Mouse (Mus musculus) adrenal gland, postnatal 4 days (tissue): ENCODE results near the gene Gm28374. TPM values are rescaled to one million over a fixed set of nuclear protein-coding genes. Genes with fewer than 3 reads are reported as not detected.
"Not testable (repeated sequence)": the region's sequence is repeated elsewhere in the genome, so short reads cannot be mapped to it uniquely, and the experiment has no call there.

Source experiments
- DNase-seq, 2 experiments: peaks; one replicate each; pipeline ENCODE4 v3.0.0; 2021 to 2022; ENCODE audit warnings: low spot score in 2 of 2, mixed read lengths in 2 of 2
- total RNA-seq, 2 experiments: library from RNA; stranded (reverse); gene quantifications; 2 replicates each; pipeline ENCODE4 v1.2.3; 2021

The Gm28374 gene
- total RNA-seq, 2 experiments from 2014 or later: 0.95 TPM; not detected in 1

DNA sequence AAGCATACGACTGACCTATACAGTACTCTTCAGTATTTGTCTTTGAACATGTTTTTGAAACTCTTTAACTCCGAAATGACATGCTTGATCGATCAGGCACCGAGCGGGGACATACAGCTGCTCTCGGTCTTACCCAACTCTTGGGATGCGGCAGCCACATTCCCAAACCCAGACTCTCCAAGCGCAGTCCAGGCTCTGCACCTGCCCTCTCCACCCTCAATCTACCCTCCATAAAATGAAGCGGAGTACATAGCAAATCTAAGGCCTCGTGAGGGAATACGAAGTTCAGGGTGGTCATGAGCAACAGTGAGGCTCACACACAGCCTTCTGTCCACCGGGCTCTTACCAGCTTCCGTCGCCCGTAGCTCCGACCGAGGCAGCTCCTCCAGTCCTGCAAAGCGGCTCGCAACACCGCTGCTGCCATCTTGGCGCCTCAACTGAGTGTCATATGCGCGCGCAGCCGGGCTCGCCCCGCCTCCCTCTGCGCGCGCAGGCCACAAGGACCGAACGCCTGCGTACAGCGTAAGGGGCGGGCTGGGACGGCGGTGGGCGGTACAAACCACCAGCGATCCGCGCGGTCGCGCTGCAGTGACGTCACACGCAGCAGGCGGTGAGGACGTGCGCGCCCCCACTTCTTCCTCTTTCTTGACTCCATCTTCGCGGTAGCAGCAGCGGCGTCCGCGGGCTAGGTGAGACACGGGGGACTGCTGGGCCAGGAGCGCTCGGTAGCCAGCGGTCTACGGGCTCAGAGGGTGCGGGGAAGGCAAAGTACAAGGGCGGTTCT lies 24.6 kb downstream of the Gm28374 start, which contains the start of the genes Mrpl49 and Fau:
TSS of gene Mrpl49 (minus strand) at position 473 of the 784 bp plus-strand sequence.
TSS of gene Fau (plus strand) at position 532 of the 784 bp plus-strand sequence.
- peak; percentile 96 to 97 for DNase-seq

- no peak for DNase-seq
Measured at GRCm38 (mm10) chr19:6056696-6057095, 25.4 kb downstream of the Gm28374 start.

DNA sequence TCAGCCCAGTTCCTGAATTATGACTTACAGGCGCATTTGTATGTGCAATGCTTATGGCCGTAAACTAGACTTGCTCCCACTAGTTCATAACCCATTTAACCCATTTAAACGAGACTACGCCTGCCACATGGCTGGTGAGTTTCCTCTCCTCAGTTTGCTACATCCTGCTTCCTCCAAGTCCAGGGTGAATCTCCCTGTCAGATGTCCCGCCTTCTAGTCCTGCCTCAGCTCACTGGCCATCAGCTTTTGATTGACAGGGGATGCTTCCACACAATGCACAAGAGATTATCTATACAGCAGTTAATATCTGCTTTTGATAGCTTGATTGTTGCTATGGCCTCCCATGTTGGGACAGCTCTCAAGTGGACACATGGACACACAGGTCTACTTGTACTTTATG lies 27.8 kb downstream of the Gm28374 start:
- DNase-seq: no peak

DNA sequence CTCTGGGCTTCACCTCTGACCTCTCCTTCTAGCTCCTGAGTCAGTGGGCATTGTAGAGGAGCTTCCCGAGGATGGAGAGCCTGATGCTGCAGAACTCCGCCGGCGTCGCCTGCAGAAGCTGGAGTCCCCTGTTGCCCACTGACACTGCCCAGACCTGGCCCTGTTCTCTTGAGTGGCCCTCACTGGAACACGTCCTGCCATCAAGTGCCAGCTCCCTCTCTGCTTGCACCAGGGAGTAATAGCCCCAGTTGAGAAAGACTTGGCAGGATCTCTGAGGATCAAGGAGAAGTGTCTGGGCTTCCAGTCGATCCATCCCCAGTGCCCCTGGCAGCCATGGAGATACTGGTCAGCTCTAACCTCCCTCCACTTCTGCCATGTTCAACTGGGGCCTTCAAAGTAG lies 29.5 kb downstream of the Gm28374 start:
- DNase-seq: no peak

DNA sequence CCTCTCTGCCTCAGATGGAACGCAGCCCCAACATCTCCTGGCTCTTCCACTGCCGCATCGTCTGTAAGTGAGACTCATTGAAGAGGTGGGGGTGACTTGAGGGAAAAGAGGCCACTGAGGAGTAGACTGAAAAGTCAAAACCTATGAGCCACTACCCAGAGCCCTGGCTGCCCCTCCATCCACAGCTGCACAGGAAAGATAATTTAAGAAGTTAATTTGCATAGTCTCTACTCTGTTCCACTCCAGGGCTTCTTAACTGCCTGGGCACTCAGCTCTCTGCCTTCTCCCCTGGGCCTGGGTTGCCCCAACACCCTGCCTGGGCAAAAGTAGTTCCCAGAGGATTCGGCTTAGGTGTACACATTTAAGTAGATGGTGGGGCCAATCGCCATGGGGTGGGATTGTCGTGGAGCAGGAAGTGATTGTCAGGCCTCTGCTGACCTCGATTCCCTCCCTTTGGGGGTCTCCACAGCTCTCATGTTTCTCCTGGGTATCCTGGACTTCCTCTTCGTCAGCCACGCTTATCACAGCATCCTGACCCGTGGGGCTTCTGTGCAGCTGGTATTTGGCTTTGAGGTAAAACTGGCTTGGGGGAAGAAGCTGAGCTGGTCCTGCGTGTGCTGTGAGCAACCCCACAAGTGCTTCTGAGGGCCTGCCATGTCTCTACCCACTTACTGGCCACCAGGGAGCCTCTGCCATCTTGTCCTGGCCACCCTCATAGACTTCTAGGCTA lies 33.2 kb downstream of the Gm28374 start:
- DNase-seq: no peak

DNA sequence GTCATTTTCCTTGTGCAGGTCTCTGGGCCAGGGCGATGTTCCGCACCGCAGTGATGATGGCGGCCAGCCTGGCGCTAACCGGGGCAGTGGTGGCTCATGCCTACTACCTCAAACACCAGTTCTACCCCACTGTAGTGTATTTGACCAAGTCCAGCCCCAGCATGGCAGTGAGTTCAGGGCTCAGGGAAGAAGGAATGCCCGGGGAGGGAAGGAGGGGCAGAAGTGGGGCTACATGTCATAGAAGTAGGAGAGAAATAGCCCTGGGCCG lies 34.2 kb downstream of the Gm28374 start:
- no peak for DNase-seq

DNA sequence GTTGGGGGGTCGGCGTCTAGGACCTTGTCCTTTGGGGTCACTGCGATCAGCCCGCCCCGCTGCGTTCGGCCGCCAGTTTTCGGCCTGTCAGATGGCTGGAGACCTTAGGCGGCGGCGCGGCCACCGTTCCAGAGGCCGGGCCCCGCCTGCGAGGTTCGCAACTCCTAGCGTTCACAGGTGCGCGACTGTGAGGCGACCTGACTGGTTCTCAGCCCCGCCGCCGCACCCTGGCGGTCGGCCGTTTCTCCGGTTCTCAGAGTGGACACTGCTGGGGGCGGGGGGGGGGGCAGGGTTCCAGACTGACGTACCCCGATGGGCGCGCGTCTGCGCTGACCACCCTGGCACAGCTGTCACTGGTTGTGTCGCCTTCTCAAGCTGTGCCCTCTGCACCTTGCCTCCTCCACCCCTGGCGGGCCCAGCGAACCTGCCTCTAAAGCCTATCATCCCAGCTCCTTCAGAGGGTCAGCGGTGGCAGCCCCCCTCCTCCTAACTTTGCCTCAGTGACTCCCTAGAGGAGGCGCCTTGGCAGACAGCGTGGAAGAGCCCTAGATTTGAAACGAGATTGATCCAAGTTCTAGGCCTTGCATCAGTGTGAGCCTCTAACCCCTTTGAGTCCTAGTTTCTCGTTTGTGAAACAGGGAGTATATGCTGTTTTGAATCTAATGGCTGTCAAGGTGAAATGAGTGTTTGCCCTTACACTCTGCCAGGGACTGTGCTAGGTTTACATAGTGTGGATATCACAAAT lies 34.7 kb downstream of the Gm28374 start:
- DNase-seq: no peak

- DNase-seq: peak; percentile 65 to 79
Measured at GRCm38 (mm10) chr19:6046294-6047153, 35.5 kb downstream of the Gm28374 start, which contains the start of gene Syvn1. Gene Syvn1, plus strand, starts transcription at chr19:6046576.

DNA sequence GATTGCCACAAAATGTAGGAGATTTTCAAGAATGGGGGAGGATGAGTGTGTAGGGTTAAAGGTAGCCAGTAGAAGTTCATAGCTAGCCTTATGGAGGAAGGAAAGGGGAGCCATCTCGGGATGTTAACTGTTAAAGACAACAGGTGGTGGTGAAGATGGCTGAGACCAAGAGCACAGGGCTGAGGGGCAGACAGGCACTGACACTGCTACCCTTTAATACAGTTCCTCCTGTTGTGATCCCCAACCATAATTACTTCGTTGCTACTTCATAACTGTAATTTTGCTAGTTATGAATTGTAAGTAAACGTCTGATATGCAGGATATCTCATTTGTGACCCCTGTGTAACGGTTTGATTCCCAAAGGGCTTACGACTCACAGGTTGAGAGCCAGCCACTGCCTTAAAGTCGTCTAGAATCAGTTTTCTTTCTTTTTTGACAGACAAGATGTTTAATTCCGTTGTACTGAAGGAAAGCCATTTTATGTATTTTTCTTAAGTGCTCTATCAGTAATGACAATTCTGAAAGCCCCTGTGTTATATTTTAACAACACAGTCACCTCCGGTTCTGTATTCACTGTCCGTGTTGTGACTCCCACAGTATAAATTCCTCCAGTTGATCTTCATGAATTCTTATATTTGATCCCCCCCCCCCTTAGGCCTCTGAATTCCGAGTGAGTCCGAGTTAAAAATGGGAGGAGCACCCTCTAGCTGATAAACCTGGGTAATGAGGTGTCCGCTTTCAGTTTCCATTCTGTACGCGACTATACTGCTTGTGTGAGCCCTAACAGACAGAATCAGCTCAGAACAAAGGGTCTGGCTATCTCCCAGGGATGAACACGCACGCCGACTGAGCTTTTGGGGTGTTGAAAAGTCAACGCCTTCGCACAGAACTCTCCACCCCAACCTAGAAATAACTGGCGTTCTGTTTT lies 36.4 kb downstream of the Gm28374 start:
- DNase-seq: no peak

DNA sequence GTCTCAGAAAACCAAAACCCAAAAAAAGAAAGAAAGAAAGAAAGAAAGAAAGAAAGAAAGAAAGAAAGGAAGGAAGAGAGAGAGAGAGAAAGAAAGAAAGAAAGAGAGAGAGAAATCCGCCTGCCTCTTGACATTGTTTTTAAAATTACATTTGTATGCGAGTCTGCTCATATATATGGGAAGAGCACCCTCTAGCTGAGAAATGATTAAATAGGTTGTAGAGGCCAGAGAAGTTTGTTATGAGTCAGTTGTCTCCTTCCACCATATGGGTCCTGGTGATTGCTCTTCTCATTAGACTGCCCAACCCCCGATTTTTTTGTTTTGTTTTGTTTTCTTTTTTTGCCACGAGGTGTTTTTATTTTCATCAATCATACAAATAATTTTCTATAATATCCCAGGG lies 38.0 kb downstream of the Gm28374 start:
- not testable (repeated sequence) for DNase-seq

DNA sequence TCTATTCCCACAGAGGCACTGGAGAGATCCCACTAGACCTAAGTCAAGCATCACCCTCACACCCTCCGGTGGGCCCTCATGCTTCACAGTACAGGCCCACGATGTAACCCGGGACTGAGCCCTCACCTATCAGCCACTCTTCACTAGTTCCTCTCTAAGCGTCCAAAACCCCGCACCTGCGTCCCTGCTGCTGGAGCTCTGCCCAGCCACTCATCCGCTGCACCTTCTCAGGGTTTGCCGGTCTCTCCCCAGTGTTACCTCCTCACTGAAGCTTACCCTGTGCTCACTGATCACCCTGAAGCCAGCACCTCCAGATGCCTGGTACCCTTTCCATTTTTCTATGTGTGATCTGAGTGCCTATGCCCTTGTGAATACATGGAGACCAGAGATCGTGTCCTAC lies 39.8 kb downstream of the Gm28374 start:
- no peak for DNase-seq

DNA sequence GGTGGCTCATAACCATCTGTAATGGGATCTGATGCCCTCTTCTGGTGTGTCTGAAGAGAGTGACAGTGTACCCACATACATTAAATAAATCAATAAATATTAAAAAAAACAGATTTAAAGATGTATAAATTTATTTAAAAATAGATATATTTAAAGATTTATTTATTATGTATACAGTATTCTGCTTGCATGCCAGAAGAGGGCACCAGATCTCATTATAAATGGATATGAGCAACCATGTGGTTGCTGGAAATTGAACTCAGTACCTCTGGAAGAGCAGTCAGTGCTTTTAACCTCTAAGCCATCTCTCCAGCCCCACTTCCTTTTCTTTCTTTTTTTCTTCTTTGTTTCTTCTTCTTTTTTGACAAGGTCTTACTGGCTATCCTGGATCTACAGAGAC lies 42.1 kb downstream of the Gm28374 start:
- DNase-seq: no peak

DNA sequence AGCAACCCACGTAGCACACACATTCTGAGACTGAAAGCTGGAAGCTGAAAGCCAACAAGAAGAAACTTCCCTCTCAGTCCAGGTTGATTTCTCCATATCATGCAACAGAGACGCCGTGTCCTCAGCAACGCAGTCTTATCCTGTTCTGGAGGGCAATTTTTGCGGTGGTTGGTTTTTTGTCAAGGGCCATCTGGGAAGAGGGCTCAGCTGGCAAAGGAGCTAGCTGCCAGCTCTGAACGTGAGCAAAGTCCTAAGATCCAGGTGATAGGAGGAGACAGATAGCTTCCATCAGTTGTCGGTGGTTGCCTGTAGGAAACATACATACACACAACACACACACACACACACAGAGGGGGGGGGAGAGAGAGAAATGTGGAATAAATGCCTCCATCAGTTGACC lies 43.7 kb downstream of the Gm28374 start:
- no peak for DNase-seq

GRCm38 (mm10) chr19:6037695-6038094 lies 44.4 kb downstream of the Gm28374 start:
- no peak for DNase-seq

- DNase-seq: no peak
Measured at GRCm38 (mm10) chr19:6035966-6036585, 46.0 kb downstream of the Gm28374 start.

GRCm38 (mm10) chr19:6030520-6031280 lies 51.4 kb downstream of the Gm28374 start:
- no peak for DNase-seq

GRCm38 (mm10) chr19:6029426-6029825 lies 52.6 kb downstream of the Gm28374 start:
- no peak for DNase-seq

- no peak for DNase-seq
Measured at GRCm38 (mm10) chr19:6028991-6029390, 53.1 kb downstream of the Gm28374 start.
